Mouse (Mus musculus): ENCODE results near the gene Pcsk2. TPM values are rescaled to one million over a fixed set of nuclear protein-coding genes. Genes with fewer than 3 reads are reported as not detected.

Gene Pcsk2
- total RNA-seq, 2 experiments from 2014 or later: 266 to 279 TPM

- peak; percentile 49 for TF ChIP-seq CTCF (IDR thresholded peaks at IDR 0.05)
- no peak overlapping the region for H3K27ac ChIP-seq
- intact Hi-C loops (cut with DNase I): no loop called here
- H3K4me3 ChIP-seq: no peak overlapping the region
- no peak for DNase-seq (ENCODE audit: extremely low spot score in 1 of 2, low spot score in 2 of 2)
Measured at GRCm38 (mm10) chr2:143808789-143809188, 262.8 kb downstream of the Pcsk2 start.

- no peak for TF ChIP-seq CTCF (IDR thresholded peaks at IDR 0.05)
- no peak for DNase-seq (ENCODE audit: extremely low spot score in 1 of 2, low spot score in 2 of 2)
- Histone ChIP-seq H3K27ac (no peak overlapping the region), H3K4me3 (no peak overlapping the region)
- intact Hi-C loops (cut with DNase I): no loop called here
Measured at GRCm38 (mm10) chr2:143812262-143812661, 266.3 kb downstream of the Pcsk2 start.

GRCm38 (mm10) chr2:143813461-143813860 is 267.5 kb downstream of the Pcsk2 start:
- no peak for DNase-seq (ENCODE audit: extremely low spot score in 1 of 2, low spot score in 2 of 2)
- Histone ChIP-seq H3K4me3 (no peak overlapping the region), H3K27ac (no peak overlapping the region)
- TF ChIP-seq CTCF (IDR thresholded peaks at IDR 0.05): no peak
- intact Hi-C loops (cut with DNase I): no loop called here

- no peak for TF ChIP-seq CTCF (IDR thresholded peaks at IDR 0.05)
- intact Hi-C loops (cut with DNase I): no loop called here
- DNase-seq (ENCODE audit: extremely low spot score in 1 of 2, low spot score in 2 of 2): no peak
- no peak overlapping the region for H3K4me3 ChIP-seq
- H3K27ac ChIP-seq: no peak overlapping the region
Measured at GRCm38 (mm10) chr2:143831645-143832044, 285.7 kb downstream of the Pcsk2 start.

GRCm38 (mm10) chr2:143832721-143833120 is 286.8 kb downstream of the Pcsk2 start:
- intact Hi-C loops (cut with DNase I): no loop called here
- Histone ChIP-seq H3K27ac (no peak overlapping the region), H3K4me3 (no peak overlapping the region)
- no peak for TF ChIP-seq CTCF (IDR thresholded peaks at IDR 0.05)
- no peak for DNase-seq (ENCODE audit: extremely low spot score in 1 of 2, low spot score in 2 of 2)

GRCm38 (mm10) chr2:143834082-143834481 is 288.1 kb downstream of the Pcsk2 start:
- no peak for DNase-seq (ENCODE audit: extremely low spot score in 1 of 2, low spot score in 2 of 2)
- intact Hi-C loops (cut with DNase I): no loop called here
- H3K4me3 ChIP-seq: no peak overlapping the region
- H3K27ac ChIP-seq: no peak overlapping the region
- TF ChIP-seq CTCF (IDR thresholded peaks at IDR 0.05): no peak

- intact Hi-C loops (cut with DNase I): loop anchor here (2.0 kb wide), 2 partner anchors 381 to 617 kb away; no protein-coding TSS in a partner anchor
- Histone ChIP-seq H3K4me3 (no peak overlapping the region), H3K27ac (no peak overlapping the region)
- no peak for DNase-seq (ENCODE audit: extremely low spot score in 1 of 2, low spot score in 2 of 2)
- TF ChIP-seq CTCF (IDR thresholded peaks at IDR 0.05): no peak
Measured at GRCm38 (mm10) chr2:143835820-143836219, 289.9 kb downstream of the Pcsk2 start.

GRCm38 (mm10) chr2:143837291-143837701 is 291.3 kb downstream of the Pcsk2 start:
- peak; percentile 72 for TF ChIP-seq CTCF (IDR thresholded peaks at IDR 0.05)
- intact Hi-C loops (cut with DNase I): loop anchor here (2.0 kb wide), 2 partner anchors 380 to 616 kb away; no protein-coding TSS in a partner anchor
- DNase-seq (ENCODE audit: extremely low spot score in 1 of 2, low spot score in 2 of 2): peak; percentile 57 to 74
- H3K4me3 ChIP-seq: peak overlapping the region; percentile 29
- no peak overlapping the region for H3K27ac ChIP-seq

GRCm38 (mm10) chr2:143838698-143839097 is 292.7 kb downstream of the Pcsk2 start:
- DNase-seq (ENCODE audit: extremely low spot score in 1 of 2, low spot score in 2 of 2): no peak
- Histone ChIP-seq H3K4me3 (no peak overlapping the region), H3K27ac (no peak overlapping the region)
- TF ChIP-seq CTCF (IDR thresholded peaks at IDR 0.05): no peak; the same call in 1 of the 2 replicates
- intact Hi-C loops (cut with DNase I): no loop called here

GRCm38 (mm10) chr2:143839458-143839857 is 293.5 kb downstream of the Pcsk2 start:
- Histone ChIP-seq H3K27ac (no peak overlapping the region), H3K4me3 (no peak overlapping the region)
- no peak for DNase-seq (ENCODE audit: extremely low spot score in 1 of 2, low spot score in 2 of 2)
- intact Hi-C loops (cut with DNase I): no loop called here
- TF ChIP-seq CTCF (IDR thresholded peaks at IDR 0.05): no peak

GRCm38 (mm10) chr2:143840895-143841294 is 294.9 kb downstream of the Pcsk2 start:
- intact Hi-C loops (cut with DNase I): no loop called here
- DNase-seq (ENCODE audit: extremely low spot score in 1 of 2, low spot score in 2 of 2): no peak
- TF ChIP-seq CTCF (IDR thresholded peaks at IDR 0.05): no peak
- Histone ChIP-seq H3K27ac (no peak overlapping the region), H3K4me3 (no peak overlapping the region)

- DNase-seq (ENCODE audit: extremely low spot score in 1 of 2, low spot score in 2 of 2): no peak
- no peak overlapping the region for H3K27ac ChIP-seq
- no peak overlapping the region for H3K4me3 ChIP-seq
- intact Hi-C loops (cut with DNase I): no loop called here
- TF ChIP-seq CTCF (IDR thresholded peaks at IDR 0.05): no peak
Measured at GRCm38 (mm10) chr2:143841536-143841935, 295.6 kb downstream of the Pcsk2 start.

- no peak for DNase-seq (ENCODE audit: extremely low spot score in 1 of 2, low spot score in 2 of 2)
- no peak for TF ChIP-seq CTCF (IDR thresholded peaks at IDR 0.05)
- intact Hi-C loops (cut with DNase I): no loop called here
- Histone ChIP-seq H3K27ac (no peak overlapping the region), H3K4me3 (no peak overlapping the region)
Measured at GRCm38 (mm10) chr2:143844779-143845178, 298.8 kb downstream of the Pcsk2 start.
